In the genomic region with DNA sequence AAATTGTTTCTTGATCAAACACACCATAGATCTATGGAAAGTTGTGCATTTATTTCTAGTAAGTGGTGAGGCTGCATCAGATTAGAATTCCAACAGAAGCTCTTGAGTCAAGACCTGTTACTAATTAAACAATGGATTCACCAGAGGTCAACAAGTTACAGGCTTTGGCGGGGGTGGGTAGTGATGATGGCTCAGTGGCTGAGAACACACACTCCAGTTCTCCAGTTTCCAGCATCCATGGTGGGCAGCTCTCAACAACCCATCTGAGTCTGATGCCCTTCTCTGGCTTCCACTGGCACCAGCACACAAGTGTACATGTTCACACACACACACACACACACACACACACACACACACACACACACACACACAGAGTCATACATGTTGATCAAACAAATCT, we compare ENCODE assay signal across 30 mouse cellular contexts. TPM values are rescaled to one million over a fixed set of nuclear protein-coding genes. Genes with fewer than 3 reads are reported as not detected.
"Had no signal": no experiment of that assay in that cellular context is flagged by ENCODE, and none has a peak within 500 bp of the region (broad histone marks: within the 10 kb centered on the region; RNA-seq: fewer than 3 reads in every experiment).

No protein-coding gene starts in this region.

- H3K27me3 ChIP-seq: limb, embryonic 12.5 days; limb, embryonic 13.5 days; limb, embryonic 15.5 days; liver, embryonic 12.5 days; liver, embryonic 13.5 days; liver, embryonic 15.5 days; lung, embryonic 15.5 days; megakaryocyte, embryonic 14.5 days; midbrain, embryonic 12.5 days; midbrain, embryonic 13.5 days; midbrain, embryonic 15.5 days; neural tube, embryonic 12.5 days had no signal

- ATAC-seq: liver, embryonic 12.5 days; liver, postnatal 0 days; lung, postnatal 0 days; midbrain, embryonic 13.5 days; midbrain, embryonic 15.5 days; midbrain, embryonic 16.5 days had no signal

- DNase-seq: left cerebral cortex, postnatal 4 days; liver; liver, embryonic 13.5 days; liver, postnatal 0 days; lung, adult 18-20 months; lung, adult 2 months; lung, embryonic 14.5 days; lung, postnatal 10 days; lung, postnatal 14 days; lung, postnatal 36 days; lung, postnatal 4 days; midbrain, embryonic 14.5 days had no signal

RNA-seq across cellular contexts. Expression of a gene that starts 56.3 kb away (rescaled TPM):
- total RNA-seq: megakaryocyte progenitor cell, adult 5-6 weeks; megakaryocyte, adult 5-6 weeks; megakaryocyte-erythroid progenitor cell, adult 5-6 weeks had no signal
- polyA plus RNA-seq: liver, adult 2 months; macrophage had no signal
